Mouse (Mus musculus) testis, adult 2 months (tissue): Measurements from ENCODE around the gene Rtl5.

Experiments used
- CTCF ChIP-seq: fragments of 200-500 bp; IDR thresholded peaks from 2 replicates; pipeline ENCODE4 v1.5.1; 2012; ENCODE audit warnings: low read depth, mild to moderate bottlenecking, inconsistent platforms, low read length, moderate library complexity; ENCODE audit not compliant: control insufficient read depth, insufficient read depth, insufficient replicate concordance
- POLR2A ChIP-seq: fragments of 200-500 bp; IDR thresholded peaks from 2 replicates; pipeline ENCODE4 v1.6.1; 2012; ENCODE audit warnings: low read depth, mild to moderate bottlenecking, inconsistent platforms, low read length, moderate library complexity; ENCODE audit not compliant: control insufficient read depth

GRCm38 (mm10) chrX:102071517-102071916 is 413 bp upstream of the Rtl5 start:
- TF ChIP-seq CTCF (no peak), POLR2A (no peak)
